Mouse (Mus musculus): Measurements from ENCODE around the gene Krt31. TPM values are rescaled to one million over a fixed set of nuclear protein-coding genes. Genes with fewer than 3 reads are reported as not detected.

Gene Krt31
- polyA plus RNA-seq, 1 experiment: not detected

DNA sequence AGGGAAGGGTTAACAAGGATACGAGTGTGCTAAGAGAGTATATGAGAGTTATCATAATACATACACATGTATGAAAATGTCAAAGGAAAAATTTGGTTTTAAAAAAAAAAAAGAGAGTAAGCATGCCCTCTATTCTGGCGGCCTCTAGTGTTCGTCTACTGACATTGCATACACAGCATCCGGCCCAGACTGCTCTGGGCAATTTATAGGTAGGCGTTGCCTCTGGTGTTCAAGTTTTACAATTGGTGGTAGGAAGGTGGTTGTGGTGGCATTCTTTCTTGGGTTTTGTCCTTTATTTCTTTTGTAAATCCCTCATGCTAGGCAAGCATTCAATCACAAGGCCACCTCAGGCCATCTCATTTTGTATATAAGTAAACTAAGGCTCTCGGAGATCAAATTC is 45.5 kb downstream of the Krt31 start:
- no peak overlapping the region for H3K4me3 ChIP-seq (ENCODE audit: insufficient read depth, poor library complexity, severe bottlenecking)
- no peaks in the 10 kb centered on the region for H3K27me3 ChIP-seq (ENCODE audit: control insufficient read depth, insufficient read depth, insufficient read length)
- no peaks in the 10 kb centered on the region for H3K79me3 ChIP-seq (ENCODE audit: low read depth)
- no peaks in the 10 kb centered on the region for H3K79me2 ChIP-seq (ENCODE audit: control insufficient read depth, insufficient read depth)
- no peaks in the 10 kb centered on the region for H3K36me3 ChIP-seq (ENCODE audit: control insufficient read depth, insufficient read depth)
- peak; percentile 23 for TF ChIP-seq CTCF (IDR thresholded peaks at IDR 0.05; ENCODE audit: control insufficient read depth, insufficient read depth, insufficient read length)
- TF ChIP-seq MYOG (IDR thresholded peaks at IDR 0.05; ENCODE audit: control insufficient read depth, extremely low read depth, insufficient read length): no peak
- no peak for TF ChIP-seq CEBPB (IDR thresholded peaks at IDR 0.05; ENCODE audit: low read depth)
- no peak for TF ChIP-seq FOSL1 (IDR thresholded peaks at IDR 0.05; ENCODE audit: insufficient read depth, low read length, poor library complexity, severe bottlenecking)
- no peak overlapping the region for H3ac ChIP-seq (ENCODE audit: control insufficient read depth, insufficient read length, low read depth)

DNA sequence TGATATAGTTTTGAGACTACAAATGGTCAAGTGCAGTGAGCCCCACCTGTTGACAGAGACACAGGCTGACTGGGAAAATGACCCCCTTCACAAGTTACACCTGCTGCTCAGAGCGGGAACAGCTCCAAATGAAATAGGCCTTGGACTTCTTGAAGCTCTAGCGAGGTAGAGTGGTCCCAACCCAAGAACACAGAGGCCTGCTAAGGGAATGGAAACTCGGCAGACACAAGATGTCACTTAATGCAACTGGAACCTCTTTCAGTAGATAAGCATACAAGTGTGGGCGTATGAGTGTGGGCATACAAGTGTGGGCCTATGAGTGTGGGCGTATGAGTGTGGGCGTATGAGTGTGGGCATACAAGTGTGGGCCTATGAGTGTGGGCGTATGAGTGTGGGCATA is 51.3 kb downstream of the Krt31 start:
- no peaks in the 10 kb centered on the region for H3K79me3 ChIP-seq (ENCODE audit: low read depth)
- no peak overlapping the region for H3ac ChIP-seq (ENCODE audit: control insufficient read depth, insufficient read length, low read depth)
- H3K4me3 ChIP-seq (ENCODE audit: insufficient read depth, poor library complexity, severe bottlenecking): no peak overlapping the region
- H3K79me2 ChIP-seq (ENCODE audit: control insufficient read depth, insufficient read depth): no peaks in the 10 kb centered on the region
- no peaks in the 10 kb centered on the region for H3K36me3 ChIP-seq (ENCODE audit: control insufficient read depth, insufficient read depth)
- peaks cover 10% of the 10 kb centered on the region for H3K27me3 ChIP-seq (ENCODE audit: control insufficient read depth, insufficient read depth, insufficient read length)
- TF ChIP-seq MAX (IDR thresholded peaks at IDR 0.05) (no peak), USF1 (IDR thresholded peaks at IDR 0.05; ENCODE audit: low read depth) (no peak), MYOD1 (IDR thresholded peaks at IDR 0.05; ENCODE audit: control insufficient read depth, insufficient read length, low read depth) (no peak), CTCF (IDR thresholded peaks at IDR 0.05; ENCODE audit: control insufficient read depth, insufficient read depth, insufficient read length) (no peak), MYOG (IDR thresholded peaks at IDR 0.05; ENCODE audit: control insufficient read depth, extremely low read depth, insufficient read length) (no peak), FOSL1 (IDR thresholded peaks at IDR 0.05; ENCODE audit: insufficient read depth, low read length, poor library complexity, severe bottlenecking) (no peak), CEBPB (IDR thresholded peaks at IDR 0.05; ENCODE audit: low read depth) (no peak)

Other genes with a start within 250 kb of the Krt31 start
- gene Gm11554, start 246.1 kb downstream of the Krt31 start, polyA plus RNA-seq (2012; fragmentation: generic; extraction: Trizol): not detected
- gene Krtap4-13, start 240.7 kb downstream of the Krt31 start, polyA plus RNA-seq (2012; fragmentation: generic; extraction: Trizol): not detected
- gene Gm11564, start 234.9 kb downstream of the Krt31 start, polyA plus RNA-seq (2012; fragmentation: generic; extraction: Trizol): not detected
- gene 2300003K06Rik, start 212.5 kb downstream of the Krt31 start, polyA plus RNA-seq (2012; fragmentation: generic; extraction: Trizol): not detected
- not detected for gene Krtap4-16, start 198.9 kb downstream of the Krt31 start, polyA plus RNA-seq (2012; fragmentation: generic; extraction: Trizol)
- gene Gm11568, start 192.6 kb downstream of the Krt31 start, polyA plus RNA-seq (2012; fragmentation: generic; extraction: Trizol): not detected
- gene Gm11559, start 186.1 kb downstream of the Krt31 start, polyA plus RNA-seq (2012; fragmentation: generic; extraction: Trizol): not detected
- gene Krtap9-1, start 177.2 kb downstream of the Krt31 start, polyA plus RNA-seq (2012; fragmentation: generic; extraction: Trizol): not detected
- not detected for gene Gm11567, start 171.4 kb downstream of the Krt31 start, polyA plus RNA-seq (2012; fragmentation: generic; extraction: Trizol)
- gene Krtap31-1, start 142.6 kb downstream of the Krt31 start, polyA plus RNA-seq (2012; fragmentation: generic; extraction: Trizol): not detected
- not detected for gene Gm11565, start 135.8 kb downstream of the Krt31 start, polyA plus RNA-seq (2012; fragmentation: generic; extraction: Trizol)
- gene Krtap31-2, start 114.3 kb downstream of the Krt31 start, polyA plus RNA-seq (2012; fragmentation: generic; extraction: Trizol): not detected
- gene Krtap9-5, start 102.1 kb downstream of the Krt31 start, polyA plus RNA-seq (2012; fragmentation: generic; extraction: Trizol): not detected
- gene Krtap29-1, start 71.5 kb downstream of the Krt31 start, polyA plus RNA-seq (2012; fragmentation: generic; extraction: Trizol): not detected
- not detected for gene Krtap16-1, start 64.0 kb downstream of the Krt31 start, polyA plus RNA-seq (2012; fragmentation: generic; extraction: Trizol)
- gene Krtap17-1, start 56.6 kb downstream of the Krt31 start, polyA plus RNA-seq (2012; fragmentation: generic; extraction: Trizol): not detected
- gene Krt33a, start 34.3 kb downstream of the Krt31 start, polyA plus RNA-seq (2012; fragmentation: generic; extraction: Trizol): 0.02 TPM
- not detected for gene Krt33b, start 20.7 kb downstream of the Krt31 start, polyA plus RNA-seq (2012; fragmentation: generic; extraction: Trizol)
- not detected for gene Krt34, start 9.0 kb downstream of the Krt31 start, polyA plus RNA-seq (2012; fragmentation: generic; extraction: Trizol)
- gene Krt32, start 37.7 kb upstream of the Krt31 start, polyA plus RNA-seq (2012; fragmentation: generic; extraction: Trizol): not detected
- not detected for gene Krt35, start 45.7 kb upstream of the Krt31 start, polyA plus RNA-seq (2012; fragmentation: generic; extraction: Trizol)
- gene Krt36, start 55.1 kb upstream of the Krt31 start, polyA plus RNA-seq (2012; fragmentation: generic; extraction: Trizol): 0.14 TPM
- gene Krt13, start 71.0 kb upstream of the Krt31 start, polyA plus RNA-seq (2012; fragmentation: generic; extraction: Trizol): 20.0 TPM
- gene Krt15, start 85.4 kb upstream of the Krt31 start, polyA plus RNA-seq (2012; fragmentation: generic; extraction: Trizol): 0.02 TPM
- gene Krt19, start 98.1 kb upstream of the Krt31 start, polyA plus RNA-seq (2012; fragmentation: generic; extraction: Trizol): 3.5 TPM
- gene Krt9, start 142.7 kb upstream of the Krt31 start, polyA plus RNA-seq (2012; fragmentation: generic; extraction: Trizol): 1.8 TPM
- 32.4 TPM for gene Krt14, start 157.0 kb upstream of the Krt31 start, polyA plus RNA-seq (2012; fragmentation: generic; extraction: Trizol)
- 0.21 TPM for gene Krt16, start 198.4 kb upstream of the Krt31 start, polyA plus RNA-seq (2012; fragmentation: generic; extraction: Trizol)
- 0.04 TPM for gene Krt17, start 210.5 kb upstream of the Krt31 start, polyA plus RNA-seq (2012; fragmentation: generic; extraction: Trizol)
- gene Krt42, start 219.3 kb upstream of the Krt31 start, polyA plus RNA-seq (2012; fragmentation: generic; extraction: Trizol): not detected

Data from C2C12 (cell line).